Mouse (Mus musculus) retina, embryonic 14.5 days (tissue): Measurements from ENCODE around the gene Rorb.

ENCODE experiments used
- DNase-seq: peaks from one replicate; pipeline ENCODE4 v3.0.0-alpha.2; 2015; ENCODE audit warnings: low spot score

The Rorb gene

DNA sequence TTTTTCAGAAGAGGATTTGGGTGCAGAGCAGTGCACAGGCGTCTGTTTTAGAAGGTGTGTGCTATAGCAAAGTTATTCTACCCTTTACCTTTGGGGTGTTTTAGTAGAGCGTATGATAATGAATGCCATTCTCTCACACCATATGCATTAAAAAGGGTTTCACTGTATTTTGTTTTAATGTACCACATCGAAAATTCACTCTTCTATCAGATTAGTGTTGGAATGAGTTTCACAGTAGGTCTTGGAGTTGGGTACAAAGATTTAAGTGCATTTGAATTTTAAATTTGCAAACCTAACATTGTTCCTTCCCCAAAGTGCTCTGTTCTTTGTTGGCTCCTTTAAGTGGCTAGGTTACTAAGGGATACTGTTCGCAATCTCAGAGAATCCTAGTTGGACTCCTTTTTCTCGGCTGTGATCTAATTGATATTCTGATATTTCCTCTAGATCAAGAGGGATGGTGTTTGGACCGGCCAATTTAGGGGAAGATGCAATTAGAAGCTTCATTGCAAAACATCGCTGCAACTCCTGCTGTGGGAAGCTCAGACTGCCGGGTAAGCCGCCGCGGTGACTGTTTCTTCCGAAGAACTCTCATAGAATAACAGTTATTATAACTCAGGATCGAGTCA is 222.4 kb downstream of the Rorb start:
- no peak for DNase-seq

GRCm38 (mm10) chr19:18887646-18888407 is 223.2 kb downstream of the Rorb start:
- DNase-seq, result no peak

- DNase-seq, result no peak
These were observed 229.8 kb downstream of the Rorb start for GRCm38 (mm10) chr19:18881162-18881561.
